Mouse (Mus musculus): ENCODE results near the gene Kars. TPM values are rescaled to one million over a fixed set of nuclear protein-coding genes. Genes with fewer than 3 reads are reported as not detected.
A peak's percentile ranks its signal among the peaks of the same experiment; 100 is the strongest.

The Kars gene
- polyA plus RNA-seq, 1 experiment from 2014 or later = 48.2 TPM

- Histone ChIP-seq H3K9me3 (ENCODE audit: low read length) (no peaks in the 10 kb centered on the region), H3K9ac (replicated peaks) (no peak overlapping the region), H3K4me3 (ENCODE audit: low read depth, low read length) (no peak overlapping the region), H3K4me1 (ENCODE audit: insufficient read depth) (no peaks in the 10 kb centered on the region), H3K27me3 (ENCODE audit: insufficient read depth, low read length) (no peaks in the 10 kb centered on the region), H3K36me3 (replicated peaks; ENCODE audit: insufficient read depth, low read length) (no peaks in the 10 kb centered on the region), H3K4me2 (ENCODE audit: low read depth, low read length) (no peak overlapping the region), H3K27ac (ENCODE audit: low read depth) (no peak overlapping the region)
- ATAC-seq = no peak
- TF ChIP-seq CTCF (IDR thresholded peaks at IDR 0.05; ENCODE audit: low read depth) (peak; percentile 44), EP300 (IDR thresholded peaks at IDR 0.05; ENCODE audit: low read depth) (no peak)
- 68% methylated on average over 5 of the region's 5 CpGs for WGBS (ENCODE audit: insufficient replicate concordance)
- peak; percentile 22 for DNase-seq
These were observed 34.1 kb upstream of the Kars start for GRCm38 (mm10) chr8:112045182-112045581.

- no peaks in the 10 kb centered on the region for H3K9me3 ChIP-seq (ENCODE audit: low read length)
- ATAC-seq = no peak
- H3K27ac ChIP-seq (ENCODE audit: low read depth) = no peak overlapping the region
- H3K4me2 ChIP-seq (ENCODE audit: low read depth, low read length) = no peak overlapping the region
- 74% methylated on average over 18 of the region's 18 CpGs for WGBS (ENCODE audit: insufficient replicate concordance)
- H3K27me3 ChIP-seq (ENCODE audit: insufficient read depth, low read length) = no peaks in the 10 kb centered on the region
- no peak for DNase-seq
- no peaks in the 10 kb centered on the region for H3K4me1 ChIP-seq (ENCODE audit: insufficient read depth)
- H3K36me3 ChIP-seq (replicated peaks; ENCODE audit: insufficient read depth, low read length) = no peaks in the 10 kb centered on the region
- TF ChIP-seq EP300 (IDR thresholded peaks at IDR 0.05; ENCODE audit: low read depth) (no peak), CTCF (IDR thresholded peaks at IDR 0.05; ENCODE audit: low read depth) (no peak)
- H3K4me3 ChIP-seq (ENCODE audit: low read depth, low read length) = no peak overlapping the region
- no peak overlapping the region for H3K9ac ChIP-seq (replicated peaks)
These were observed 26.4 kb upstream of the Kars start for GRCm38 (mm10) chr8:112037521-112037920.

GRCm38 (mm10) chr8:112034603-112035002 lies 23.5 kb upstream of the Kars start:
- DNase-seq (peak; percentile 62), ATAC-seq (peak; percentile 56; the same call in 1 of the 2 replicates)
- 9% methylated on average over 8 of the region's 8 CpGs for WGBS (ENCODE audit: insufficient replicate concordance)

GRCm38 (mm10) chr8:112033071-112033470 lies 21.9 kb upstream of the Kars start:
- no peaks in the 10 kb centered on the region for H3K27me3 ChIP-seq (ENCODE audit: insufficient read depth, low read length)
- H3K4me1 ChIP-seq (ENCODE audit: insufficient read depth) = no peaks in the 10 kb centered on the region
- ATAC-seq (no peak), DNase-seq (no peak)
- H3K36me3 ChIP-seq (replicated peaks; ENCODE audit: insufficient read depth, low read length) = no peaks in the 10 kb centered on the region
- H3K4me2 ChIP-seq (ENCODE audit: low read depth, low read length) = no peak overlapping the region
- H3K4me3 ChIP-seq (ENCODE audit: low read depth, low read length) = no peak overlapping the region
- no peak overlapping the region for H3K9ac ChIP-seq (replicated peaks)
- no peak overlapping the region for H3K27ac ChIP-seq (ENCODE audit: low read depth)
- no peaks in the 10 kb centered on the region for H3K9me3 ChIP-seq (ENCODE audit: low read length)
- 70% methylated on average over 7 of the region's 7 CpGs for WGBS (ENCODE audit: insufficient replicate concordance)
- TF ChIP-seq CTCF (IDR thresholded peaks at IDR 0.05; ENCODE audit: low read depth) = no peak
- TF ChIP-seq EP300 (IDR thresholded peaks at IDR 0.05; ENCODE audit: low read depth) = no peak

More at GRCm38 (mm10) chr8:112034603-112035002, 23.5 kb upstream of the Kars start:
- Histone ChIP-seq H3K4me3 (ENCODE audit: low read depth, low read length) (no peak overlapping the region), H3K9me3 (ENCODE audit: low read length) (no peaks in the 10 kb centered on the region), H3K27me3 (ENCODE audit: insufficient read depth, low read length) (no peaks in the 10 kb centered on the region), H3K27ac (ENCODE audit: low read depth) (no peak overlapping the region), H3K9ac (replicated peaks) (no peak overlapping the region), H3K4me2 (ENCODE audit: low read depth, low read length) (no peak overlapping the region), H3K4me1 (ENCODE audit: insufficient read depth) (no peaks in the 10 kb centered on the region), H3K36me3 (replicated peaks; ENCODE audit: insufficient read depth, low read length) (no peaks in the 10 kb centered on the region)
- TF ChIP-seq EP300 (IDR thresholded peaks at IDR 0.05; ENCODE audit: low read depth) (no peak), CTCF (IDR thresholded peaks at IDR 0.05; ENCODE audit: low read depth) (peak; percentile 87)

- ATAC-seq (no peak), DNase-seq (no peak)
- H3K9me3 ChIP-seq (ENCODE audit: low read length) = no peaks in the 10 kb centered on the region
- TF ChIP-seq EP300 (IDR thresholded peaks at IDR 0.05; ENCODE audit: low read depth) = no peak
- TF ChIP-seq CTCF (IDR thresholded peaks at IDR 0.05; ENCODE audit: low read depth) = no peak
- no peak overlapping the region for H3K27ac ChIP-seq (ENCODE audit: low read depth)
- H3K4me3 ChIP-seq (ENCODE audit: low read depth, low read length) = no peak overlapping the region
- H3K27me3 ChIP-seq (ENCODE audit: insufficient read depth, low read length) = no peaks in the 10 kb centered on the region
- H3K9ac ChIP-seq (replicated peaks) = no peak overlapping the region
- H3K4me2 ChIP-seq (ENCODE audit: low read depth, low read length) = no peak overlapping the region
- no peaks in the 10 kb centered on the region for H3K36me3 ChIP-seq (replicated peaks; ENCODE audit: insufficient read depth, low read length)
- no peaks in the 10 kb centered on the region for H3K4me1 ChIP-seq (ENCODE audit: insufficient read depth)
- 64% methylated on average over 6 of the region's 6 CpGs for WGBS (ENCODE audit: insufficient replicate concordance)
These were observed 19.5 kb upstream of the Kars start for GRCm38 (mm10) chr8:112030663-112031062.

GRCm38 (mm10) chr8:112029455-112029854 lies 18.3 kb upstream of the Kars start:
- Histone ChIP-seq H3K27ac (ENCODE audit: low read depth) (no peak overlapping the region), H3K4me1 (ENCODE audit: insufficient read depth) (no peaks in the 10 kb centered on the region), H3K4me3 (ENCODE audit: low read depth, low read length) (no peak overlapping the region), H3K27me3 (ENCODE audit: insufficient read depth, low read length) (no peaks in the 10 kb centered on the region), H3K9me3 (ENCODE audit: low read length) (no peaks in the 10 kb centered on the region), H3K9ac (replicated peaks) (no peak overlapping the region), H3K4me2 (ENCODE audit: low read depth, low read length) (no peak overlapping the region), H3K36me3 (replicated peaks; ENCODE audit: insufficient read depth, low read length) (no peaks in the 10 kb centered on the region)
- TF ChIP-seq CTCF (IDR thresholded peaks at IDR 0.05; ENCODE audit: low read depth) (no peak), EP300 (IDR thresholded peaks at IDR 0.05; ENCODE audit: low read depth) (no peak)
- no peak for ATAC-seq
- DNase-seq = no peak
- 72% methylated on average over 7 of the region's 7 CpGs for WGBS (ENCODE audit: insufficient replicate concordance)

- Histone ChIP-seq H3K4me1 (ENCODE audit: insufficient read depth) (peaks cover 13% of the 10 kb centered on the region), H3K4me3 (ENCODE audit: low read depth, low read length) (no peak within 1 kb of the TSS), H3K27me3 (ENCODE audit: insufficient read depth, low read length) (no peaks in the 10 kb centered on the region), H3K27ac (ENCODE audit: low read depth) (no peak within 1 kb of the TSS), H3K4me2 (ENCODE audit: low read depth, low read length) (no peak within 1 kb of the TSS), H3K9ac (replicated peaks) (no peak within 1 kb of the TSS), H3K9me3 (ENCODE audit: low read length) (no peaks in the 10 kb centered on the region), H3K36me3 (replicated peaks; ENCODE audit: insufficient read depth, low read length) (peaks cover 19% of the 10 kb centered on the region)
- ATAC-seq = no peak
- DNase-seq = no peak
- WGBS (ENCODE audit: insufficient replicate concordance) = 93% methylated on average over 11 of the region's 11 CpGs
- TF ChIP-seq EP300 (IDR thresholded peaks at IDR 0.05; ENCODE audit: low read depth) (no peak), CTCF (IDR thresholded peaks at IDR 0.05; ENCODE audit: low read depth) (no peak)
These were observed 3.8 kb upstream of the Kars start, which contains the start of gene Gm6793 for GRCm38 (mm10) chr8:112014936-112015335. Gene Gm6793 (minus strand): TSS chr8:112015036.

All from liver, postnatal 0 days (tissue).